Mouse (Mus musculus) liver, embryonic 16.5 days (tissue): ENCODE data around the gene Dicer1. TPM values are rescaled to one million over a fixed set of nuclear protein-coding genes. Genes with fewer than 3 reads are reported as not detected.
"Not testable (repeated sequence)": the region's sequence is repeated elsewhere in the genome, so short reads cannot be mapped to it uniquely, and the experiment has no call there.

Experiments used
- ATAC-seq: fragments of 200-750 bp; cut with Nextera tagmentation; 2 replicates; pipeline ENCODE4 v1.8.0; 2017; ENCODE audit warnings: low read depth, mild to moderate bottlenecking, moderate number of reproducible peaks, moderate library complexity
- H3K27ac ChIP-seq: fragments of 300-500 bp; sonication (generic); 2 replicates; pipeline ENCODE4 v1.5.1; 2014; ENCODE audit warnings: mild to moderate bottlenecking, low read length
- H3K27me3 ChIP-seq: fragments of 300-500 bp; sonication (generic); 2 replicates; pipeline ENCODE4 v1.6.1; 2014; ENCODE audit warnings: low read depth, low read length, mixed read lengths; ENCODE audit not compliant: control insufficient read depth, insufficient read depth
- H3K36me3 ChIP-seq: fragments of 300-500 bp; sonication (generic); 2 replicates; pipeline ENCODE4 v1.6.1; 2014; ENCODE audit warnings: mild to moderate bottlenecking; ENCODE audit not compliant: control insufficient read depth, insufficient read depth
- H3K4me1 ChIP-seq: fragments of 300-500 bp; sonication (generic); 2 replicates; pipeline ENCODE4 v1.6.1; 2014; ENCODE audit warnings: low read depth, low read length, mixed read lengths; ENCODE audit not compliant: control insufficient read depth
- H3K4me2 ChIP-seq: fragments of 300-500 bp; sonication (generic); 2 replicates; pipeline ENCODE4 v1.6.1; 2014; ENCODE audit warnings: low read depth, low read length, mixed read lengths
- H3K4me3 ChIP-seq: fragments of 300-500 bp; sonication (generic); 2 replicates; pipeline ENCODE4 v1.5.1; 2014; ENCODE audit warnings: low read depth, mild to moderate bottlenecking, low read length
- H3K9ac ChIP-seq: fragments of 300-500 bp; sonication (generic); 2 replicates; pipeline ENCODE4 v1.6.1; 2014; ENCODE audit warnings: low read depth, low read length
- H3K9me3 ChIP-seq: fragments of 300-500 bp; sonication (generic); replicated peaks from 2 replicates; pipeline ENCODE4 v1.6.1; 2016; ENCODE audit warnings: low read length; ENCODE audit not compliant: control insufficient read depth
- WGBS: fragments of 180-500 bp; shearing (Covaris S2); extraction: QIAGEN DNeasy Blood & Tissue Kit; methylation state at CpG from one replicate; pipeline ENCODE4 v1.1.7; 2014; ENCODE audit not compliant: insufficient replicate concordance; 5-methylcytosine and 5-hydroxymethylcytosine counted together
- polyA plus RNA-seq: library from polyadenylated mRNA; unstranded; fragments of >200 nt; fragmentation: Nextera tagmentation; extraction: Ambion mirVana; gene quantifications from 2 replicates; pipeline ENCODE4 v1.2.1, GENCODE M21; 2015

Dicer1 gene
- polyA plus RNA-seq, 1 experiment from 2014 or later, result 4.7 TPM

DNA sequence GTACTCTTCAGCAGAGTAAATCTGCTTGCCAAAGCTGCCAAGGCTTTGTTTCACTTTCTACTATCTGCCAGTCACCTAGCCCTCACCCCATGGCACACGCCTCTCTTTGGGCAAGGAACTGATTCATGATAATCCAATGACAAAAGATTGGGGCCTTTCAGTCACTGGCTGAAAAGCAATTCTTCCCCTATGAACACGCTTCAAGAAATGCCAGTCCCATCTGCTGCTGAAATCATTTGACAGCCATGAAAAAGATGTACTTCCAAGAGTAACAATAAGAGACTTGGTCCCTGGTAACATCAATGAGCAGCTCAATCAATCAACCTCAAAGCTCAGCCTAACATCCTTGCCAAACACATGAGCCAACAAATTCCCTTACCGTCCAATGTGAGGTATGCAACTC lies 15.8 kb downstream of the Dicer1 start:
- Histone ChIP-seq H3K27me3 (no peaks in the 10 kb centered on the region), H3K4me3 (no peak overlapping the region), H3K9ac (no peak overlapping the region), H3K27ac (no peak overlapping the region), H3K36me3 (peaks cover 5% of the 10 kb centered on the region), H3K9me3 (no peaks in the 10 kb centered on the region), H3K4me1 (no peaks in the 10 kb centered on the region; the same call in 1 of the 2 replicates), H3K4me2 (no peak overlapping the region)
- no peak for ATAC-seq
- 68% methylated on average over 3 of the region's 3 CpGs for WGBS

DNA sequence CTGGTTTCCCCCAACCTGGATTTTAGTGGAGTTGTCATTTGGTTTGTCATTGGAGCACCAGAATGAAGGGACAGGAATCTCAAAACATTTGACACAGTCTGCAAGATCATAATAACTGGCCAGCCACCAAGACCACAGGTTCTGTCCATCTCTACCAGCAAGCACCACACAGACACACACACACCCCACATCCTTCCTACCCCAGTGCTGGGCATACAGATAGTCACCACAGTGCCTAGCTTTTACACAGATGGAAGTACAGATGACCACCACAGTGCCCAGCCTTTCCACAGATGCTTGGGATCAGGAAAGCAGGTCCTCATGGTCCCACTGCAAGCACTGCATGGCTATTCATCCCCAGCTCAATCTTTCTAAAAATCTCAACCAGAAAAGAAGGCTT lies 18.6 kb downstream of the Dicer1 start:
- no peak for ATAC-seq
- H3K4me3 ChIP-seq, result no peak overlapping the region
- H3K9ac ChIP-seq, result no peak overlapping the region
- H3K4me2 ChIP-seq, result no peak overlapping the region
- H3K36me3 ChIP-seq, result peaks cover 12% of the 10 kb centered on the region
- H3K4me1 ChIP-seq, result no peaks in the 10 kb centered on the region
- no peak overlapping the region for H3K27ac ChIP-seq
- no peaks in the 10 kb centered on the region for H3K27me3 ChIP-seq
- no peaks in the 10 kb centered on the region for H3K9me3 ChIP-seq

DNA sequence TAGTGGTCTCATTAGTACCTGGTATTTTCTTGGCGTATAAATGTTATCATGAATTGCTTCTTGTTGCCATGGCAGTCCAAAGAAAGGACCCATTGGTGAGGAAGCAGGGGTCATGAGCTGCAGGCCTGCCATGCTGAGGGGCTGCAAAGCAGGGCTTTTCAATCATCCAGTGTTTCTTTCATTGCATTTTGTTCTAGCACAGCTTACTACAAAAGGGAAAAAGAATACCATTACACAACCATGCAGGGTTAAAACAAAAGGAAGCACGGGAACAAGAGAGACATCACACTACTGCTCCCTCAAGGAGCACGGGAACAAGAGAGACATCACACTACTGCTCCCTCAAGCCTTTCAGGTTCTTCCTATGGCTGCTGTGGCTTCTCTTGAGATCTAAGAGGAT lies 20.0 kb downstream of the Dicer1 start:
- 78% methylated on average over 3 of the region's 3 CpGs for WGBS
- H3K4me2 ChIP-seq, result no peak overlapping the region
- no peak overlapping the region for H3K4me3 ChIP-seq
- H3K4me1 ChIP-seq, result no peaks in the 10 kb centered on the region
- no peak overlapping the region for H3K9ac ChIP-seq
- peaks cover 16% of the 10 kb centered on the region for H3K36me3 ChIP-seq
- H3K27me3 ChIP-seq, result no peaks in the 10 kb centered on the region
- no peak overlapping the region for H3K27ac ChIP-seq
- ATAC-seq, result no peak
- no peaks in the 10 kb centered on the region for H3K9me3 ChIP-seq

DNA sequence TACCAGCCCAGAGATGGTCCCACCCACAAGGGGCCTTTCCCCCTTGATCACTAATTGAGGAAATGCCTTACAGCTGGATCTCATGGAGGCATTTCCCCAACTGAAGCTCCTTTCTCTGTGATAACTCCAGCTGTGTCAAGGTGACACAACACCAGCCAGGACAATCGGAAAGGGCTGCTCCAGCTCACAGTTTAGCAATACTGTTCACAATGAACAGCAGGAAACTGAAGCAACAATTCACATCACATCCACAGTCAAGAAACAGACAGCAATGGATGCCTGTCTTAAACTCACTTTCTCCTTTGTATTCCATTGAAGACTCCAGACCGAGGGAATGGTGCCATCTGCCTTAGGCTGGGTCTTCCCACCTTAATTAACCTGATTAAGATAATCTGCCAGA lies 25.3 kb downstream of the Dicer1 start:
- not testable (repeated sequence) for H3K27ac ChIP-seq, H3K27me3 ChIP-seq, H3K9me3 ChIP-seq, H3K4me2 ChIP-seq, H3K4me3 ChIP-seq, H3K4me1 ChIP-seq, H3K9ac ChIP-seq, ATAC-seq
- H3K36me3 ChIP-seq, result peaks cover 26% of the 10 kb centered on the region
- WGBS, result 76% methylated on average over 2 of the region's 2 CpGs

- Histone ChIP-seq H3K4me1 (no peaks in the 10 kb centered on the region), H3K4me2 (no peak overlapping the region), H3K4me3 (no peak overlapping the region), H3K27ac (no peak overlapping the region), H3K36me3 (peaks cover 18% of the 10 kb centered on the region), H3K9ac (no peak overlapping the region), H3K9me3 (no peaks in the 10 kb centered on the region), H3K27me3 (no peaks in the 10 kb centered on the region)
- WGBS, result 83% methylated on average over 10 of the region's 10 CpGs
- ATAC-seq, result no peak
Measured at GRCm38 (mm10) chr12:104722056-104722455, 29.7 kb downstream of the Dicer1 start.

- H3K4me2 ChIP-seq, result no peak overlapping the region
- H3K36me3 ChIP-seq, result peaks cover 18% of the 10 kb centered on the region
- no peaks in the 10 kb centered on the region for H3K4me1 ChIP-seq
- no peak overlapping the region for H3K27ac ChIP-seq
- 71% methylated on average over 3 of the region's 3 CpGs for WGBS
- H3K9ac ChIP-seq, result no peak overlapping the region
- H3K27me3 ChIP-seq, result no peaks in the 10 kb centered on the region
- no peak overlapping the region for H3K4me3 ChIP-seq
- ATAC-seq, result no peak
- no peaks in the 10 kb centered on the region for H3K9me3 ChIP-seq
Measured at GRCm38 (mm10) chr12:104721011-104721410, 30.7 kb downstream of the Dicer1 start.

DNA sequence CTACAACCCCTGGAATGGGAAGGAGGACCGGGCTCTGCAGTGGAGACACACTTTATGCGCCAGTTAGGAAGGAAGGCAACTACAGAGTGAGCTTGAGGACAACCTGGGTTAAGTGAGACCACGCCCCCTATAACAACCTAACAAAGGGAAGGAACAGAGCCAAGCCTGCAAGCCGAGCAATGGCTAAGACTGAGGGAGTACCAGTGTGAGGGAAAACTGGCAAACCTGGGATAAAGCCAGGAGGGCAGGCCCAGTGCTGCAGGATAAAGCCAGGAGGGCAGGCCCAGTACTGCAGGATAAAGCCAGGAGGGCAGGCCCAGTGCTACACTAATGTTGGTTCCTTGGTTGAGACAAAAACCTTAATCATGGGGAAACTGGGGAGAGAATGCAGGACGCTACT lies 32.8 kb downstream of the Dicer1 start:
- Histone ChIP-seq H3K4me3 (no peak overlapping the region), H3K4me1 (no peaks in the 10 kb centered on the region), H3K9ac (no peak overlapping the region), H3K36me3 (peaks cover 22% of the 10 kb centered on the region), H3K27me3 (no peaks in the 10 kb centered on the region), H3K27ac (no peak overlapping the region), H3K4me2 (no peak overlapping the region), H3K9me3 (no peaks in the 10 kb centered on the region)
- no peak; the same call in 1 of the 2 replicates for ATAC-seq
- WGBS, result 73% methylated on average over 5 of the region's 5 CpGs

DNA sequence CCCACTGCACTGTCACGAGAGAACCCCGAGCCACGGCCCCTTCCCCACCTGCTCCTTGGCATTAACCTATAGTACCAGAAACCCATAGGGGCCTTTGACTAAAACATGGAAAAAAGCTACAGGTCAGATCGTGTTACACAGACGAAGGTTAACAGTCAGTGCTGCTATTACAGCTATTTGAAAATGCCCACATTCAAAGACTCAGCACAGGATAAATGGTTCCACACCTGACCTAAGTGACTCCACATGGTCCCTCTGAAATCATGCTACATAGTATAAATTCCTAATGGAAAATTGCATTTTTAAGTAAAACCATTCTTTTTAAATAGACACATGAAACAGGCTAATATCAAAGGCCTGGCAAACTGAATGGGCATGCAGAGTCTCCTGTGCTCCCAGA lies 35.3 kb downstream of the Dicer1 start:
- peaks cover 15% of the 10 kb centered on the region for H3K36me3 ChIP-seq

GRCm38 (mm10) chr12:104715453-104715852 lies 36.3 kb downstream of the Dicer1 start:
- Histone ChIP-seq H3K27ac (no peak overlapping the region), H3K4me3 (no peak overlapping the region), H3K36me3 (peaks cover 12% of the 10 kb centered on the region), H3K4me1 (no peaks in the 10 kb centered on the region), H3K9ac (no peak overlapping the region), H3K4me2 (no peak overlapping the region), H3K27me3 (no peaks in the 10 kb centered on the region), H3K9me3 (no peaks in the 10 kb centered on the region)
- WGBS, result 74% methylated on average over 5 of the region's 5 CpGs
- no peak for ATAC-seq

More for the DNA sequence above, 35.3 kb downstream of the Dicer1 start:
- no peaks in the 10 kb centered on the region for H3K27me3 ChIP-seq
- H3K4me2 ChIP-seq, result no peak overlapping the region
- ATAC-seq, result no peak
- 81% methylated on average over 5 of the region's 5 CpGs for WGBS
- H3K9me3 ChIP-seq, result no peaks in the 10 kb centered on the region
- H3K4me1 ChIP-seq, result no peaks in the 10 kb centered on the region
- no peak overlapping the region for H3K27ac ChIP-seq
- H3K4me3 ChIP-seq, result no peak overlapping the region
- H3K9ac ChIP-seq, result no peak overlapping the region

GRCm38 (mm10) chr12:104700266-104700665 lies 51.5 kb downstream of the Dicer1 start:
- Histone ChIP-seq H3K4me2 (no peak overlapping the region), H3K9ac (no peak overlapping the region), H3K27ac (no peak overlapping the region), H3K4me3 (no peak overlapping the region), H3K4me1 (no peaks in the 10 kb centered on the region), H3K27me3 (no peaks in the 10 kb centered on the region), H3K9me3 (no peaks in the 10 kb centered on the region), H3K36me3 (peaks cover 32% of the 10 kb centered on the region)
- ATAC-seq, result no peak
- WGBS, result 81% methylated on average over 7 of the region's 7 CpGs
